Mouse (Mus musculus) retina, postnatal 7 days (tissue): Measurements from ENCODE around the gene Cdc14a.
A peak's percentile ranks its signal among the peaks of the same experiment; 100 is the strongest.

Source experiments
- DNase-seq: peaks from one replicate; pipeline ENCODE4 v3.0.0-alpha.2; 2012; ENCODE audit warnings: low read depth, low spot score

The Cdc14a gene

DNA sequence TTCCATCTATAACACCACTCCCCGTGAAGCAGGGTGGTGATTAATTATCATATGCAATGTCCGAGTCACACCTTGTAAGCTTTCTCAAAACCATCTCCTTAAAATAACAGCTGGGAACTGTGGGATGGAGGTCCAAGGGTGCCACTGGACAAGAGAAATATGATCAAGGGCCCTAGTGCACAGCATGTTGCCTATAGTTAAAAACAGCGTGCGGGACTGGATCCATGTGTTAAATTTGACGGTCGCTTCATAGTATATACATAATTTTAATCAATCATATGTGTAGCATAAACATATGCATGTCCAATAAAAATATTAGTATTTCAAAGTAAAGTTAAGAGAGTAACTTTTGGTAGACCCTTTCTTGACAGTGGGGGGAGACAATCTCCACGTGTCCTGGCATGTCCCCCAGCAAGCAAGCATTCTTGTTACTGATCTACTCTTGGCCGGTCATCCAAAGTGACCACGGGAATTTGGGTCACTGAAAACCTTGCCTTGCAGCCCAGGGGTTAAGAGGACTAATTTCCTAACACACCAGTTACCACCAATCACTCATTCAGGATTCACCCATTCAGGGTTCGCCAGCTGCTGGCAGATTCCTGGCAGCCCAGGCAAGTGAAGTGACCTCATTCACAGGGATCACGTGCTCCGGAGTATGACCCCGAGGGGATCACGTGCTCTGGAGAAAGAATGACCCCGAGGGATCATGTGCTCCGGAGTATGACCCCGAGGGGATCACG lies 94.6 kb downstream of the Cdc14a start:
- peak; percentile 53 for DNase-seq

GRCm38 (mm10) chr3:116327616-116328004 lies 96.2 kb downstream of the Cdc14a start:
- no peak for DNase-seq

DNA sequence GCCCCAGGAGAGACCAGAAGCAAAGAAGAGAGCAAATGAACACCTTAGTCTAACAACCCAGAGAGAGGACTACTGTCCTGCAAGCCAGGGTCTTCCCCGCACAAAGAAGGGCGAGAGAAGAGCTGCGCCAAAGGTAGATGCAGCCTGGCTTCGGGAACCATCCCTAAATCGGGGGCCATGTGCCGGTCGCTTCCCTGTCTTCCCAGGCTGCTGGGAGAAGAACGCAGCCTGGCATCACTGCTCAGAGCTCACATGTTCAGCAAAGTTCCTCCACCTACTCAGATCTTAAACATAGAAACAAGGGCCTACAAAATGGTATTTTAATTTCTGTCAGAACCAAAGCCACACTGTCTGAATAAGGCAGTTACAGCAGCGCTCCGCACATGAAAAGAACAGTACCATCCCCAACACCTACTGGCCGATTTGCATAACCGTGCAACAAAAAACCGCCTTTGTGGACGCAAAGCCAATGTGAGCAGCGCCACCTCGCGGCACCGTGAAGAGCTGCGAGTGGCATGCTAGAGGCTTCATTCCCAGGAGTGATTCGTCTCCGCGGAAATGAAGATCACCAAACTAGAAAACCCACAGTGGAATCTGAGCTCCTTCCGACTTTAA lies 96.7 kb downstream of the Cdc14a start:
- DNase-seq, result peak; percentile 64

DNA sequence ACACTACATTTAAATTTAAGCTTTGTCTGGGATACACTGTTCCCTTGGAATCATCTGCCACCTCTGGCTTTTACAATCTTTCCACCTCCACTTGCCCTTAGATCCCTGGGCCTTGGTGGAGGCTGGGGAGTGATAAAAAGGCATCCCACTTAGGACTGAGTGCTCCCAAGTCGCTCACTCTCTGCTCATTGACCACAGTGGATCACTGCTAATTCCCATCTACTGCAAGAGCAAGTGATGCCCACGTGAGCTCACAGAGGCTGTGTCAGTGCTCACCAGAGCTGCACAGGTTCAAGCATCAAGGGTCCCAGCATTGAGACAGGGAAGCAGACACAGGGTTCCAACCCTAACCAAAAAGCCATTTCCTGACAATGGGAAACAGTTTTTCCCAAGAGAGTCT lies 98.3 kb downstream of the Cdc14a start:
- DNase-seq, result no peak

- DNase-seq, result no peak
Observed at GRCm38 (mm10) chr3:116319696-116320095, 104.1 kb downstream of the Cdc14a start.

GRCm38 (mm10) chr3:116311838-116312237 lies 112.0 kb downstream of the Cdc14a start:
- DNase-seq, result no peak

DNA sequence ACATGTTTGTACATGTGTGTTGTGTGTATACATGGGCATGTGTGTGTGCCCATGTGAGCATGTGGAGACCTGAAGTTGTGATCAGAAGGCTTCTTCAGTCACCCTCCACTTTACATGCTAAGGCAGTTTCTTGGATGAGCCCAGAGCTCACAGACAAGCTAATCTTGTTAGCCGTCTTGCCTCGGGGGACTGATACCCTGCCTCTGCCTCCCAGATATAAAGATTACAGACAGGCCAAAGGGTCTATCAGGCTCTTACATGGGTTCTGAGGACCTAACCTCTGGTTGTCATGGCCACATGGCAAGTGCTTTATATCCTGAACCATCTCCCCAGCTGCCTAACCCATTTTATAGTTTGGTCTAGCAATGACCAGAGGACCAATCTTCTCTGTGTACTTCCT lies 112.7 kb downstream of the Cdc14a start:
- DNase-seq, result no peak

DNA sequence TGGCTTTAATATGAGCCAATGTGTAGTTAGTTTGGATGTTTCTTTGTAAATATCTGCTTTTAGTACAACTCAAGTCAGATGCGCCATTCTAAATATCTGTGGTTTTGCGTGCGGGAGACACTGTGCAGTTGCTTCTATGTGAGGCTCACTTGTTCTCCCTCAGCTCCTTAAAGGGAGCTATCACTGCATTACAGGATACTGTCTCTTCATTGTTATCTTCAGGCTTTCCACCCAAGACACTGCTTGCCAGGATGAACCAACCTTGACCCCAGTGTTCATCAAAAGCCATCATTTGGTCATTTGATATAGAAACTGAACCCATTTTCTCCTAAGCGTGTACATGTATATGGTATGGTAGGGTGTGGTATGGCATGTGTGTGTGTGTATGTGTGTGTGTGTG lies 113.2 kb downstream of the Cdc14a start:
- no peak for DNase-seq

GRCm38 (mm10) chr3:116310033-116310432 lies 113.8 kb downstream of the Cdc14a start:
- DNase-seq, result no peak

- no peak for DNase-seq
Observed at GRCm38 (mm10) chr3:116304800-116305753, 118.8 kb downstream of the Cdc14a start.

- no peak for DNase-seq
Observed at GRCm38 (mm10) chr3:116302581-116302980, 121.3 kb downstream of the Cdc14a start.

- DNase-seq, result no peak
Observed at GRCm38 (mm10) chr3:116301754-116302153, 122.1 kb downstream of the Cdc14a start.

GRCm38 (mm10) chr3:116298727-116299126 lies 125.1 kb downstream of the Cdc14a start:
- no peak for DNase-seq

- no peak for DNase-seq
Observed at GRCm38 (mm10) chr3:116298003-116298402, 125.8 kb downstream of the Cdc14a start.

- no peak for DNase-seq
Observed at GRCm38 (mm10) chr3:116297170-116297569, 126.7 kb downstream of the Cdc14a start.

GRCm38 (mm10) chr3:116290041-116290815 lies 133.6 kb downstream of the Cdc14a start:
- DNase-seq, result no peak

DNA sequence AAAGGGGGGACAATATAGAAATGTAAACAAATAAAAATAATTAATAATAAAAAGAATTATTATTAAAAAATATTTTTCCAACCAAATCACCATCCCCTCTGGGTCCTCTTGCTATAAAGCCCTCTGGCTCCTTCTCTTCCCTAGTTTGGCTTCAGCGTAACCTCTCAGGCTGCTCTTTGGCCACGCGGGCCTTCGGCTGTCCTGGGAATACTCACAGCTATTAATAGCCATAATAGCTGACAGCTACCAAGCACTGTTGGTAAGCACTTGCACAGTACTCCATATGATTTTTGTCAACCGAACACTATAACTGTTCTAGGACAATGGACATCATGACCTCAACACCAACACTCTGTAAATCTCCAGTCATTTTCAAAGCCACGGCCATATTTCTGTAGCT lies 135.0 kb downstream of the Cdc14a start:
- DNase-seq, result no peak

DNA sequence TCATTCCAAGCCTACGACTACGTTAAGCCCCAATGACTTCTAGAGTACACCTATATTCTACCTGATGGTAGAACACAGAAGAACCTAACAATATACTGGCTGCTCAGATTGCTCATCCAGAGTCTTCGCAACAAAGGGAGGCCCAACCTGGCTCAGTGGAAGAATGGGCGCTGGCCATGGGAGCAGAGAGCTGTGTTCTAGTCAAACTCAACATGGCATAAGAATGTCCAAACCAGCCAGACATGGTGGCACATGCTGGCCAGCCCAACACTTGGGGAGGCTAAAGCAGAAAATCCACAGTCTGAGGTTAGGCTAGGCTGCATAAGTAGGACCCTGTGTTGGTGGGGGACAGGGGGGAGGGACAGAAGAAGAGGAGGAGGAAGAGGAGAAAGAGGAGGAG lies 139.1 kb downstream of the Cdc14a start:
- no peak for DNase-seq

DNA sequence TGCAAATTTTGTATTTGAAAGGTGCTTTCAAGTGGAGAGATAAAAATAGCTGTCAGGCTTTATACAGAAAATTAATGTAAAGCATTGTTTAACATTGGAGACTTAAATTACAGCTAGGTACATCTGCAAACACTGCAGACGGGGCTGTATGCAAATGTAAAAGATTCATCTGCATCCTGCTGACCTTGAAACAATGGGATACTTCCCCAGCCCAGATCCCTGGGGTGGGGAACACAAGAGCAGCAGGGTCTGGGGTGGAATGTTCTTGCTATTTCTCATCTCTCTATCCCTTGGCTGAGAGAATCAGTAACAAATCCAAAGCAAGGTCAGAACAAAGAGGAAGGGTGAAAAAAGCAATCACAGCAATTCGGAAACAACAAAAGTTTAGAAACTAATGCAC lies 139.8 kb downstream of the Cdc14a start:
- no peak for DNase-seq

GRCm38 (mm10) chr3:116281663-116282062 lies 142.2 kb downstream of the Cdc14a start:
- no peak for DNase-seq

DNA sequence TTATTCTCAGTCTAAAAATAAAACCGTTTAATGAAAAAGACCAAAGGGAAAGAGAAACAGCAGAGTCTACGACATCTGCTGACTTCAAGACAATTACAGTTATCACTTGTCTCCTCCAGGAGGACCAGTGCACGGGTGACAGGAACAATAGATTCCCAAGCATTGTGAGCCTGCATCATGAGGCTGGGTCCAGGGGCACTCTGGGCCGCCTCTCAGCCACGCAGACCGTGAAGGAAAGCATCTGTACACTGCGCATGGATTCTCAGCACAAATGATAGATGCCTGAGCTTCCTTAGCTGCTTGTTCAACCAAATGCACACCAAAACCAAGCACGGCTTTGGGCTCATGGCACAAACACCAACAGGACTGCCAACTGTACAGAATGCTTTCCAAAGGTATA lies 146.7 kb downstream of the Cdc14a start:
- no peak for DNase-seq

DNA sequence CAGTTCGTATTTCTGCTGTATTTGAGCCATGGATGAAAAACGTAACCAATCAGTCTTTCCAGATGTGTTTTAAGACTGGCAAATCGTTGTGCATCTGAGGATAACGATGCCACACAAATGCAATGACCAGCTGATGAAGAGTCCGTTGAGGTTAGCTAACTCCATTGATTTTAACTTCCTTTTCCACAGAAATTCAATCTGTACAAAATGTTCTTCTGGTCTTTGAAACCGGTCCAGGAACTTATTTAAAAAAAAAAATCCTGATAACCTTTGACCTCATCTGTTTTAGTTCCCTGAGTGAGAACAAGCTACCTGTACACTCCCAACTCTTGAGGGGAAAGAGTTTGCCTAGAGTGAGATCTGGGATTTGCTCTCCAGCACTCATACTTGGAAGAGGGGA lies 152.2 kb downstream of the Cdc14a start:
- no peak for DNase-seq
